Mouse (Mus musculus) heart, adult 2 months (tissue): ENCODE measurements around the gene Olfr434. TPM values are rescaled to one million over a fixed set of nuclear protein-coding genes. Genes with fewer than 3 reads are reported as not detected.
"Not testable (repeated sequence)": the region's sequence is repeated elsewhere in the genome, so short reads cannot be mapped to it uniquely, and the experiment has no call there.

ENCODE experiments used
- DNase-seq, 2 experiments: peaks; one replicate each; pipeline ENCODE4 v3.0.0; 2021
- H3K27ac ChIP-seq: fragments of 200-600 bp; 2 replicates; pipeline ENCODE4 v1.8.1; 2022
- H3K27me3 ChIP-seq: fragments of 200-500 bp; 2 replicates; pipeline ENCODE4 v1.6.1; 2012; ENCODE audit warnings: mild to moderate bottlenecking, low read length, inconsistent platforms, mixed read lengths; ENCODE audit not compliant: control insufficient read depth, insufficient read depth
- H3K36me3 ChIP-seq: fragments of 200-500 bp; 2 replicates; pipeline ENCODE4 v1.6.1; 2012; ENCODE audit warnings: low read length, inconsistent platforms; ENCODE audit not compliant: control insufficient read depth, insufficient read depth
- H3K4me1 ChIP-seq: fragments of 200-500 bp; 2 replicates; pipeline ENCODE4 v1.6.1; 2011; ENCODE audit warnings: low read length; ENCODE audit not compliant: control insufficient read depth, insufficient read depth
- H3K4me3 ChIP-seq: fragments of 200-600 bp; 2 replicates; pipeline ENCODE4 v1.8.1; 2022
- H3K79me2 ChIP-seq: fragments of 200-500 bp; replicated peaks from 2 replicates; pipeline ENCODE4 v1.6.1; 2012; ENCODE audit warnings: mild to moderate bottlenecking, inconsistent platforms, low read length, moderate library complexity, mixed read lengths; ENCODE audit not compliant: control insufficient read depth, insufficient read depth
- H3K9ac ChIP-seq: fragments of 200-500 bp; 2 replicates; pipeline ENCODE4 v1.6.1; 2012; ENCODE audit warnings: low read depth, mild to moderate bottlenecking, control low read depth, inconsistent platforms, low read length, mixed read lengths
- CTCF ChIP-seq: fragments of 200-600 bp; IDR thresholded peaks from 2 replicates; pipeline ENCODE4 v1.8.1; 2022; ENCODE audit warnings: antibody characterized with exemption, mild to moderate bottlenecking, moderate library complexity
- EP300 ChIP-seq: fragments of 200-500 bp; IDR thresholded peaks from 2 replicates; pipeline ENCODE4 v1.6.1; 2011; ENCODE audit warnings: low read depth, low read length, control low read depth; ENCODE audit not compliant: insufficient read depth
- POLR2A ChIP-seq: fragments of 200-500 bp; IDR thresholded peaks from 2 replicates; pipeline ENCODE4 v1.6.1; 2011; ENCODE audit warnings: mild to moderate bottlenecking, low read depth, low read length, control low read depth; ENCODE audit not compliant: insufficient read depth
- WGBS: fragments of 180-500 bp; shearing (Covaris S2); methylation state at CpG from one replicate; pipeline ENCODE4 v1.1.7; 2018; 5-methylcytosine and 5-hydroxymethylcytosine counted together
- intact Hi-C: fragments of 180-260 bp; cut with DNase I; formaldehyde crosslinking; loops from one replicate; pipeline ENCODE4 v1.15.1; 2025
- polyA plus RNA-seq: library from polyadenylated mRNA; depleted of rRNA; stranded (reverse); fragments of >200 nt; gene quantifications from 2 replicates; pipeline ENCODE4 v1.2.3, GENCODE M21; 2012
- total RNA-seq, 2 experiments: library from RNA; stranded (reverse); gene quantifications; 2 replicates each; pipeline ENCODE4 v1.2.3; 2021

Gene Olfr434
- total and polyA plus RNA-seq, 3 experiments: not detected

DNA sequence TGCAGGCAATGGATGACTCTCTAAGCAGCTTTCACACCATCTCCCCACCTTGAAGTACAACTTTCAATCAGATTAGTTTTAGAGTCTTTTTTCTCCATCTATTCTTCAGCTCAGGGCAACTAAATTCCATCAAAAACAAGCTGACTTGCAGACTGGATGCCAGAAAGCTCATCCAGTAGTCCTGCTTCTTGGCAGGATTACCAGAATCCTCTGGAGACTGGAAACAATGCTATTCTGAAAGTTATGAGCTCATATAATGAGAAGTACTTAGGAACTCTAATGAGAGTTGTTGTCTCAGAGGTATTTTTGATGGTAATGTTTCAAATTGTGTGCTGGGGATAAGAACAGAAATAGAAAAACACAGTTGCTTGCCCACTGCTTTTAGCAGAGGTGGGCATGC, 16.0 kb upstream of the Olfr434 start, which contains the start of gene Olfr435:
Olfr435 (plus strand) TSS at position 366 of the 400 bp plus-strand sequence.
- H3K36me3 ChIP-seq: no peaks in the 10 kb centered on the region
- H3K79me2 ChIP-seq: no peaks in the 10 kb centered on the region
- no peak within 1 kb of the TSS for H3K27ac ChIP-seq
- no peak within 1 kb of the TSS for H3K4me3 ChIP-seq
- no peak for TF ChIP-seq POLR2A
- no peak for TF ChIP-seq CTCF
- TF ChIP-seq EP300: no peak
- no peak for DNase-seq
- intact Hi-C loops: no loop called here
- H3K4me1 ChIP-seq: no peaks in the 10 kb centered on the region
- H3K27me3 ChIP-seq: no peaks in the 10 kb centered on the region
- H3K9ac ChIP-seq: no peak within 1 kb of the TSS

- H3K27ac ChIP-seq: no peak overlapping the region
- no peaks in the 10 kb centered on the region for H3K27me3 ChIP-seq
- H3K4me3 ChIP-seq: no peak overlapping the region
- H3K79me2 ChIP-seq: no peaks in the 10 kb centered on the region
- no peak overlapping the region for H3K9ac ChIP-seq
- DNase-seq: no peak
- no peaks in the 10 kb centered on the region for H3K4me1 ChIP-seq
- 46% methylated on average over 3 of the region's 3 CpGs for WGBS
- intact Hi-C loops: no loop called here
- no peak for TF ChIP-seq POLR2A
- no peak for TF ChIP-seq EP300
- TF ChIP-seq CTCF: no peak
- no peaks in the 10 kb centered on the region for H3K36me3 ChIP-seq
Observed at GRCm38 (mm10) chr6:43198094-43198493, 14.7 kb upstream of the Olfr434 start.

- Histone ChIP-seq H3K4me3 (no peak overlapping the region), H3K27ac (no peak overlapping the region), H3K4me1 (no peaks in the 10 kb centered on the region), H3K79me2 (no peaks in the 10 kb centered on the region), H3K9ac (no peak overlapping the region), H3K27me3 (no peaks in the 10 kb centered on the region), H3K36me3 (no peaks in the 10 kb centered on the region)
- TF ChIP-seq POLR2A: no peak
- TF ChIP-seq EP300: no peak
- TF ChIP-seq CTCF: no peak
- no peak for DNase-seq
- intact Hi-C loops: no loop called here
Observed at GRCm38 (mm10) chr6:43202786-43203185, 10.0 kb upstream of the Olfr434 start.

- intact Hi-C loops: no loop called here
- Histone ChIP-seq H3K36me3 (no peaks in the 10 kb centered on the region), H3K79me2 (no peaks in the 10 kb centered on the region), H3K9ac (no peak overlapping the region), H3K27ac (no peak overlapping the region), H3K27me3 (no peaks in the 10 kb centered on the region), H3K4me1 (no peaks in the 10 kb centered on the region), H3K4me3 (no peak overlapping the region)
- no peak for DNase-seq
- 53% methylated on average over 2 of the region's 2 CpGs for WGBS
- TF ChIP-seq EP300: no peak
- TF ChIP-seq CTCF: no peak
- no peak for TF ChIP-seq POLR2A
Observed at GRCm38 (mm10) chr6:43205355-43205754, 7.5 kb upstream of the Olfr434 start.

DNA sequence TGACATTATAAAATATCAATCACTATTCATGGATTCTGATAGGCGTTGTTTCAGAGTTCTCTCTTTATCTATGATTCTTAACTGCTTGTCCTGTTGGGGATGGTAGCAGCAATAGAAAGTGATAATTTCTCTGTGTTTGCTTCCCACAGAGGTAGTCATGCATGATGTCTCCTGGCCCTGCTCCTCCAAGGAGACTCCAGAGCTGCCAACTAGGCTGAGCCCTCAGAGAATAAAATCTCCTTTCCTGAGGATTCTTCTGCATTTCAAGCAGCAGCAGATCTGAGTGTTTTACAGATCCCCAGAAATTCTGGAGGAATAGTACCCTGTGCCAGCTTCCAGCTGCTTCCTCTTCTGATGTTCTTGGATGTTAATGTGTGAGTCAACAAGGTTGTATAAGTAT, 18.4 kb downstream of the Olfr434 start, which contains the start of gene Olfr47:
Olfr47 (plus strand) TSS at position 275 of the 400 bp plus-strand sequence.
- WGBS: 58% methylated on average over 1 of the region's 1 CpGs
- DNase-seq, intact Hi-C loops, H3K4me3 ChIP-seq, H3K27ac ChIP-seq, H3K9ac ChIP-seq, H3K27me3 ChIP-seq, H3K79me2 ChIP-seq, H3K36me3 ChIP-seq, H3K4me1 ChIP-seq: not testable (repeated sequence)

DNA sequence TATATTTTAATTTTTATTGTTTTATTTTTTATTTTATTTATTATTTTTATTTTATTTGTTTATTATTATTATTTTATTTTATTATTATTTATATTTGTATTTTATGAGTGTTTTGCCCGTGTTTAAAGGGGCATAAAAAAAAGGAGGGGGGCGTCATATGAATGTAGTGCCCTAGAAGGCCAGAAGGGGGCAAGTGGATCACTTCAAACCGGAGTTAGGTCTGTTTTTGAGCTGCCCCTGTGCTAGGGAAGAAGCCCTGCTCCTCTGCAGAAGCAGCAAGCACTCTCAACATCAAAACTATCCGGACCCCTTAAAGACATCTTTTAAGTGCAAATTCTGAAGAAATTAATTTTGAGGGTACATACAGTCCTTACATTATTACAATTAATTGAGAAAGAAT, 29.2 kb downstream of the Olfr434 start:
- WGBS: 12% methylated on average over 4 of the region's 4 CpGs
- Histone ChIP-seq H3K79me2 (no peaks in the 10 kb centered on the region), H3K27me3 (no peaks in the 10 kb centered on the region), H3K9ac (no peak overlapping the region), H3K27ac (no peak overlapping the region), H3K36me3 (no peaks in the 10 kb centered on the region), H3K4me1 (no peaks in the 10 kb centered on the region), H3K4me3 (no peak overlapping the region)
- no peak for TF ChIP-seq EP300
- TF ChIP-seq CTCF: peak; percentile 59
- DNase-seq: no peak
- intact Hi-C loops: no loop called here
